Mouse (Mus musculus) frontal cortex, adult (tissue): Measurements from ENCODE around the gene Brpf3.

Source experiments
- ATAC-seq: cut with Nextera tagmentation; 2 replicates; pipeline ENCODE4 v1.9.2; 2017; ENCODE audit warnings: mild to moderate bottlenecking, moderate library complexity, mixed read lengths; ENCODE audit not compliant: low TSS enrichment

Brpf3 gene

GRCm38 (mm10) chr17:28874216-28874615 is 73.3 kb downstream of the Brpf3 start:
- ATAC-seq: peak; percentile 35; the same call in 1 of the 2 replicates

GRCm38 (mm10) chr17:28874825-28875224 is 73.9 kb downstream of the Brpf3 start:
- peak; percentile 36; the same call in 1 of the 2 replicates for ATAC-seq

- peak; percentile 81 for ATAC-seq
These were observed 74.4 kb downstream of the Brpf3 start for GRCm38 (mm10) chr17:28875316-28875715.

- no peak for ATAC-seq
These were observed 75.4 kb downstream of the Brpf3 start for GRCm38 (mm10) chr17:28876331-28876730.

- no peak for ATAC-seq
These were observed 75.9 kb downstream of the Brpf3 start for GRCm38 (mm10) chr17:28876821-28877220.

- ATAC-seq: no peak
These were observed 79.1 kb downstream of the Brpf3 start for GRCm38 (mm10) chr17:28879931-28880391.

GRCm38 (mm10) chr17:28882316-28882715 is 81.4 kb downstream of the Brpf3 start:
- peak; percentile 56; the same call in 1 of the 2 replicates for ATAC-seq

- ATAC-seq: no peak
These were observed 81.9 kb downstream of the Brpf3 start for GRCm38 (mm10) chr17:28882810-28883209.

- ATAC-seq: no peak
These were observed 83.1 kb downstream of the Brpf3 start for GRCm38 (mm10) chr17:28883941-28884516.

GRCm38 (mm10) chr17:28885231-28885630 is 84.3 kb downstream of the Brpf3 start:
- ATAC-seq: no peak

- no peak for ATAC-seq
These were observed 85.4 kb downstream of the Brpf3 start for GRCm38 (mm10) chr17:28886266-28886665.
